Mouse (Mus musculus): ENCODE measurements at regions not wholly inside any gene's neighbourhood (a gene's known extent, or its start where the extent isn't known, plus 50 kb on each side); places are given as distances from the start of the nearest gene placed in this dataset.

DNA sequence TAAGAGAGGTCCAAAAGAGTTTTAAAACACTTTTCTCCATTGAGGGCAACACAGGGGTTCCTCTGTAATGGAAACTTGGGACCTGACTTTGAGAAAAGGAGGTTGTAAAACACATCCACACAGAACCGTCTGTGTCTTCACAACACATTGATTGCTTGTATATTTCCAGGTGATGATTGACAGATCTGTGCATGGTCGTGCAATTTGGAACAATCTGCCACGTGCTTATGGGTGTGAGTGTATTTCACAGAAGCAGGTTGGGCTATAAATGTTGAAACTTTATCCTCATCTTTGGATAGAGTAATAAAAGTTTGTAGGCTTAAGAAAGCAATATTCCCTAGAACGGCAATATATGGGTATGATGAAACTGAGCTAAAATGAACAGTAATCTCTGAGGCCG lies 559.5 kb upstream of the Plxna2 start:
- no peak for TF ChIP-seq POLR2A (IDR thresholded peaks at IDR 0.05; ENCODE audit: borderline replicate concordance, control insufficient read depth, low read depth, low read length)
- no peak for TF ChIP-seq CTCF (IDR thresholded peaks at IDR 0.05; ENCODE audit: control insufficient read depth, insufficient read depth, low read length)
